Mouse (Mus musculus) cerebellum, adult 9-11 months (tissue): ENCODE measurements around the gene Nop10.
"Not testable (repeated sequence)": the region's sequence is repeated elsewhere in the genome, so short reads cannot be mapped to it uniquely, and the experiment has no call there.

Experiments
- DNase-seq: peaks from one replicate; pipeline ENCODE4 v3.0.0; 2022

The Nop10 gene

DNA sequence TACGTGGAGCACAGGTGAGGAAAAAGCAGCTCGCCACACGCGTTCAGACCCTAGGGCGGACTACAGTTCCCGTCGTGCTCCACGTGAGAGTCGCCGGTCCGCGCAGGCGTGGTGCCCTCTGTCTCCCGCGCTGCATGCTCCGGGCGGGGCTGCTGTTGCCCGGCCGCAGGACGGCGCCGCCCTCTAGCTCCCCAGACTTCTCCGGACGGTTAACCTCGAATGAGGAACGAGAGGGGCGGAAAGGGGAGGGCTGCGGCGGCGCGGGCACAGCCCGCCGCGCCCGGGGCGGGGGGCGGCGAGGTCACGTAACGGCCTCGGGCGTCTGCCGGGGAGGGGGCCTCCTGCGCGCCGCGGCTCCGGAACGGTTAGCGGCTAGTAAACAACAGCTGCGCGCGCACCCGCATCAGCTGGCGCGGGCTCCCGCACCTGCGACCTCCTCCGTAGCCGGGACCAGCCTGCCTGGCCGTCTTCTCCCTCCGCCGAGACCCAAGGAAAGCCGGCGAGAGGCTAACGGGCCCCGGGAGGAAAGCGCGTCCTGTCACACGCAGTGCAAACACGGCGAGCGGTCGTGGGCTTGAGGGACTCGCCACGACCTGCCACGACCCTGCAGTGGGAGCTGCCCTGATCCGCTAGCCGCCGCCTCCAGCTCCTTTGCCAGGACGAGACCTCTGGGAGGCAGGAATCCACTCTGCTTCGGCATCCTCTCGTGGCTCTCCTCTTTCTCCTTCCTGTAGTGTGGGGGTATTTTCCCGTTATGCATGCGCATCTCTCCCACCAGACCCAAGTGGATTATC, 3.9 kb downstream of the Nop10 start, which contains the start of gene Slc12a6:
TSS of gene Slc12a6 (plus strand) at position 378 of the 794 bp plus-strand sequence.
- DNase-seq, result peak; percentile 95

- peak; percentile 75 for DNase-seq
Observed at GRCm38 (mm10) chr2:112266242-112266592, 4.5 kb downstream of the Nop10 start, which contains the start of gene Gm21985. Gene Gm21985 (plus strand): TSS chr2:112266314.

- peak; percentile 50 for DNase-seq
Observed at GRCm38 (mm10) chr2:112266780-112267179, 5.1 kb downstream of the Nop10 start.

DNA sequence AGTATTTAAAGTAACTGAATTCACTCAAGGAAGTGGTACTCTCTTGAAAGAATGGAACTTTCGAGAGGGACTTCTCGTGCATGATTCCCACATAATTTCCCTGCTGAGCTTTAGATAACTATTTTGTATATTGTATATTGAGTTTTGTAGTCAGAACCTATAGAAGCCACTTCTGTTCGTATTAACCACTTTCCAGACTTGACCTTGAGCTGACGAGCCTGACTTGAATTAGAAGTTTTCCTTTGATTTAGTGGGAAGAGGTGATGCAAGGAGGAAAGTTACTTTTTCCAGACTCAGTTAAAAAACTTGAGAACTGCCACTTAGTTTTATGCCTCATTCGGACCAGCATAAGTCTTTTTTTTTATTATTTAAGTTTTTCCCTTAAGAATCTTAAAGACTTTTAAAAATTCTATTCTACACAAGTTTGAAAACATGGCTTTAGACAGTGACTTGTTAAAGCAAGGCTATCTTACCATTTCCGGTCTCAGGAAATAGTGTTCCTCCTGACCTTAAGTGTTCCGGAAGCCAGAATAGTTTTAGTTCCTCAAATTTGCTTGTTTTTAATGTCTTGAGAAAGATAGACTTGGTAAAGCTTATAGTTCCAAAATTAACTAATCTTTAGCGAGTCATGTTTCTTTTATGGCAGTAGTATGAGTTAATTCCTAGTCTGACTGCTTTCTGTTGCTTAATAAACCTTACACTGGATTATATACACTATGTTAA, 6.0 kb downstream of the Nop10 start:
- DNase-seq, result no peak

GRCm38 (mm10) chr2:112270011-112270410, 8.3 kb downstream of the Nop10 start:
- no peak for DNase-seq

DNA sequence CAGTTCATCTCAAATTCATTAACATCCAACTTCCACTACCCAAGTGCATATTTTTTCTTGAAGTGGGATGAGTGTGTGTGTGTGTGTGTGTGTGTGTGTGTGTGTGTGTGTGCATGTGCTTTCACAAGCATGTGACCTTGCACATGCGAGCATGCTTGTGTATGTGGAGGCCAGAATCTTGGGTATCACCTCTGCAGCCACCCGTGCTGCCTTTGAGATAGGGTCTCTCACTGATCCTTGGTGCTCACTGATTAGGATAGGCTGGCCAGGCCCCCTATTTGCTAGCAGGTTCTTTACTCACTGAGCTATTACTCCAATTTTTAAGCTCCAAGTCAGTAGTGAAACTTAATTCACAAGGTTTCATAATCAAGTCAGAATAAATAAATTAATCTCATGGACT, 11.2 kb downstream of the Nop10 start:
- no peak for DNase-seq

GRCm38 (mm10) chr2:112273474-112273873, 11.7 kb downstream of the Nop10 start:
- DNase-seq, result no peak

GRCm38 (mm10) chr2:112276870-112277269, 15.1 kb downstream of the Nop10 start:
- DNase-seq, result no peak

- no peak for DNase-seq
Observed at GRCm38 (mm10) chr2:112282846-112283245, 21.1 kb downstream of the Nop10 start.

GRCm38 (mm10) chr2:112284363-112285030, 22.8 kb downstream of the Nop10 start:
- no peak for DNase-seq

DNA sequence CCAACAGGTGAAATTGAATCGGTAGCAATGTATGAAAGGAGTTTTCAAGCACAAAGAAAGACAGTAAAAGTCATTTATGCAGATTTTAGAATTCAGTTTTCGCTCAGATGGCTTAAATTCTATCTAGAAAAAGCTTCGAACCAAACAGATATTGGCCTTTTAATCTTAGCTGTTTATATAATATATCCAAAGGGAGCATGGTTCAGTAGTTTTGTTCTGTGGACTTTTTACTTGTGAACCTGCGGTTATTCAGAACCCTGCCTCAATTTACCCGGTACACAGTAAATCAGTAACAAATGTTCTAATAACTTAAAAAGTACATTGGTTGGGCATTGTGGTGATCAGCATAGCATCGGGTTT, 23.3 kb downstream of the Nop10 start:
- no peak for DNase-seq

DNA sequence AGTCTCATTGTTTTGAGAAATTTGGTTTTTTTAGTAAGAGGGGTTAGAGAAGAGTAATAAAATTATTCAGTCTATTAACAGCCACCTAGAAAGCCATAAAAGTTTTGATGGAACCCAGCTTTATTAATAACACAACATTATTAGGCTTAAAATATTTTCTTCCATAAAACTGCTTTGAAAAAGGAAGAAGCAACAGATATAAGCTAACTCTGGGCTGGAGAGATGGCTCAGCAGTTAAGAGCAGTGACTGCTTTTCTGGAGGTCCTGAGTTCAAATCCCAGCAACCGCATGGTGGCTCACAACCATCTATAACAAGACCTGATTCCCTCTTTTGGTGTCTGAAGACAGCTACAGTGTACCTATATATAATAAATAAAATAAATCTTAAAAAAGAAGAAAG, 24.3 kb downstream of the Nop10 start:
- DNase-seq, result not testable (repeated sequence)

DNA sequence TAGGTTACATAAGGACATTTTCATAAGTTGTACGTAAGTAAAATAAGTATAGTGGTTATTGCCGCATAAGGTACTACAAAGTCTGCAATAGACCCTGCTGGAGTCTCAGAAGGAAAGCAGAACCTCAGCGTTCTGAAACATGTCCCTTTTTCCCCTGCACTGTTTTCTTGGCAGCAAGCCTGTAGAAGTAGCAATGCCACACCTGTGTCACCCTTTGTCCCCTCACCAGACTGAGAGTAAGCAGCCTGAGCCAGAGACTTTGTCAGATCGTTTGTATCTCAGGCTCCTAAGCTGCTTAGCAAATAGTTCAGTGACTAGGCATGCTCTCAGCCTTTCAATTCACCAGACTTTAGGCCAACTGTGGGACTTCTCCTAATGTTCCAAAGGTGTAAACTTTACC, 25.3 kb downstream of the Nop10 start:
- DNase-seq, result no peak

- no peak for DNase-seq
Observed at GRCm38 (mm10) chr2:112289507-112289906, 27.8 kb downstream of the Nop10 start.

DNA sequence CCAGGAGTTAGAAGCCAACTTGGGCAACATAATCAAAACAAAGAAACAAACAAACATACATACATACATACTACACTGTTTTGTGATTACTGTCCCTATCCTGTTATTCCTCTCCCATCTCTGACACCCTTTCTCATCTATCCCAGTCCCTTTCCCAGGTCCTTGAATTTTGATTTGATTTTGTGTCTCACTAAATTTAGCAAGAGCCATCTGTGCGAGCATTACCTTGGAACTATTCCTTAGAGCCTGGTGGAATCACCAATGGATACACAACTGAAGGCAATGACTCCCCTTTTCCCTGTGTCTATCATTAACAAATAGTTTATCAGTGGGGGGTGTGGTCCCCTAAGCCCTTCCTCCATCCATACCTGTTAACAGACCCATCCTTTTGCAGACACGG, 31.1 kb downstream of the Nop10 start:
- peak; percentile 28 for DNase-seq

GRCm38 (mm10) chr2:112296211-112296610, 34.5 kb downstream of the Nop10 start:
- no peak for DNase-seq

DNA sequence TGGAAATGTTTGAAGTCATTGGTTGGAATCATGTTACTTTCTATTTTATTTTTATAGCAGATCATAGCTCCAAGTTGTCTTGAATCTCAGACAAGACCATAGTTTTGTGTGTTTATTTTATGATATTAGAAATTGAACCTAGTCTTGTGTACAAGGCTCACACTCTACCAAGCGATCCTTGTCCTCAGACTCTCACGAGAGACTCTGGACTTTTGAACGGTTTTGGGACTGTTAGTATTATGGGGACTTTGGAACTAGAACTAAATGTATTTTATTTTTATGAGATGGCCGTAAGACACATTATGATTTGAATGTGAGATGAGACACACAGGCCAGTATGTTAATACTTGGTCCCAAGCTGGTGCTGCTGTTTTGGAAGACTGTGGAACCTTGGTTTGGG, 36.5 kb downstream of the Nop10 start:
- no peak for DNase-seq

- no peak for DNase-seq
Observed at GRCm38 (mm10) chr2:112308671-112309070, 46.9 kb downstream of the Nop10 start.

DNA sequence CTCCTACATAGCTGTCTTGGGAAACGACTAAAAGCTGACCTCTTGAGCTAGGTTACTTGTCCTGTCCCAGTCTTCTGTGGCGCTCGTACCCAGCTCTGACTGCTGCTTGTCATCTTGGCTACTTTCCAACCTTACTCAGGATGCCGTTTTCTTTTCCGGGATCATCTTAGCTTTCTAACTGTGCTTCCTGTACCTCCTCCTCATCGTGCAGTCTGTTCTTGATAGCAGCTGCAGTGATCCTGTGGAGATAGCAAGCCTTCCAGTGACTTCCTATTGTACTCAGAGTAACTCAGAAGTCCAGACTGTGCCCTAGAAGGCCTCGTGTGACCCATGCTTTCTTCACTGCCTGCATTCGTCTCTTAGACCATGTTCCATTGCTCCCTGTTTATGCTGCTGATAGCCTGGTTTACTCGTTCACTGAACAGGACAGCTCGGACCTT, 47.5 kb downstream of the Nop10 start:
- peak; percentile 32 for DNase-seq
